Mouse (Mus musculus): ENCODE results near the gene Pnkd.

DNA sequence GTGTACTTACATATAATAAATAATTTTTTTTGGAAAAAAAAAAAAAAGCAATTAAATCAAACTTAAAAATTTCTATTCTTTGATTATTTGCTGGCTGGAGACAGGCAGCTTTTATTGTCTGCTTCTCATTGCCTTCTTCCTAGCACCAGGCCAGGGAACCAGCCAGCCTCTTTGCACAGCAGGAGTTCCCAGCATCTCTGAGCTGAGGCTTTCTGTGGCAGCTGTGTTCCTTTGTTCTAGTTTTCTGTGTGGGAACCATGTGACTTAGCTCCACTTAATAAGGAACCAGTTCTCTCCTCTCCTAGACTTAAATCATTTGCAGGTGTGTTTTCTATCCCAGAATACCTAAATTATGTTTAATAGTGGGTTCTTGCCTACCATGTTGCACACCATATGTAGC lies 72.8 kb downstream of the Pnkd start:
- no peak for TF ChIP-seq CTCF (conservative IDR thresholded peaks at IDR 0.05; ENCODE audit: insufficient read depth, insufficient read length, low read depth, low read length)
- TF ChIP-seq POLR2A (IDR thresholded peaks at IDR 0.05; ENCODE audit: low read depth, low read length), result no peak
